Mouse (Mus musculus): Measurements from ENCODE around the gene Gm10944. TPM values are rescaled to one million over a fixed set of nuclear protein-coding genes. Genes with fewer than 3 reads are reported as not detected.

The Gm10944 gene
- polyA plus RNA-seq, 1 experiment: not detected

- Histone ChIP-seq H3K9me3 (no peaks in the 10 kb centered on the region), H3K4me3 (replicated peaks) (no peak overlapping the region), H3K4me1 (no peaks in the 10 kb centered on the region), H3K36me3 (replicated peaks; ENCODE audit: low read length) (no peaks in the 10 kb centered on the region), H3K27me3 (replicated peaks) (no peaks in the 10 kb centered on the region)
- no peak for TF ChIP-seq FLI1 (IDR thresholded peaks at IDR 0.05; ENCODE audit: low read length)
Measured at GRCm38 (mm10) chr10:10708031-10708430, 26.9 kb downstream of the Gm10944 start.

GRCm38 (mm10) chr10:10710359-10710758 is 29.2 kb downstream of the Gm10944 start:
- no peaks in the 10 kb centered on the region for H3K36me3 ChIP-seq (replicated peaks; ENCODE audit: low read length)
- no peaks in the 10 kb centered on the region for H3K27me3 ChIP-seq (replicated peaks)
- no peaks in the 10 kb centered on the region for H3K4me1 ChIP-seq
- H3K4me3 ChIP-seq (replicated peaks): no peak overlapping the region
- no peaks in the 10 kb centered on the region for H3K9me3 ChIP-seq
- TF ChIP-seq FLI1 (IDR thresholded peaks at IDR 0.05; ENCODE audit: low read length) (no peak), GATA1 (IDR thresholded peaks at IDR 0.05; ENCODE audit: borderline replicate concordance, low read length) (no peak)

GRCm38 (mm10) chr10:10710837-10711236 is 29.7 kb downstream of the Gm10944 start:
- Histone ChIP-seq H3K4me3 (replicated peaks) (no peak overlapping the region), H3K27me3 (replicated peaks) (no peaks in the 10 kb centered on the region), H3K9me3 (no peaks in the 10 kb centered on the region), H3K4me1 (no peaks in the 10 kb centered on the region), H3K36me3 (replicated peaks; ENCODE audit: low read length) (no peaks in the 10 kb centered on the region)
- no peak for TF ChIP-seq FLI1 (IDR thresholded peaks at IDR 0.05; ENCODE audit: low read length)
- no peak for TF ChIP-seq GATA1 (IDR thresholded peaks at IDR 0.05; ENCODE audit: borderline replicate concordance, low read length)

- no peak for TF ChIP-seq GATA1 (IDR thresholded peaks at IDR 0.05; ENCODE audit: borderline replicate concordance, low read length)
- no peak for TF ChIP-seq FLI1 (IDR thresholded peaks at IDR 0.05; ENCODE audit: low read length)
- Histone ChIP-seq H3K36me3 (replicated peaks; ENCODE audit: low read length) (no peaks in the 10 kb centered on the region), H3K4me1 (no peaks in the 10 kb centered on the region), H3K9me3 (no peaks in the 10 kb centered on the region), H3K4me3 (replicated peaks) (no peak overlapping the region), H3K27me3 (replicated peaks) (no peaks in the 10 kb centered on the region)
Measured at GRCm38 (mm10) chr10:10726501-10726900, 45.4 kb downstream of the Gm10944 start.

Other genes starting within 250 kb of the Gm10944 start
- gene Adgb, start 209.0 kb upstream of the Gm10944 start, polyA plus RNA-seq (2012; ENCODE audit: insufficient read depth, low replicate concordance): 0.13 TPM in 1 of 2 replicates, not detected in the other
- gene Rab32, start 123.1 kb upstream of the Gm10944 start, polyA plus RNA-seq (2012; ENCODE audit: insufficient read depth, low replicate concordance): 18.0 and 39.6 TPM in 2 replicates

Measured in megakaryocyte, embryonic 14.5 days (primary cell).